Mouse (Mus musculus): Measurements from ENCODE around the gene Pknox2. TPM values are rescaled to one million over a fixed set of nuclear protein-coding genes. Genes with fewer than 3 reads are reported as not detected.

Pknox2 gene
- polyA plus RNA-seq, 1 experiment from 2014 or later = 0.09 TPM

DNA sequence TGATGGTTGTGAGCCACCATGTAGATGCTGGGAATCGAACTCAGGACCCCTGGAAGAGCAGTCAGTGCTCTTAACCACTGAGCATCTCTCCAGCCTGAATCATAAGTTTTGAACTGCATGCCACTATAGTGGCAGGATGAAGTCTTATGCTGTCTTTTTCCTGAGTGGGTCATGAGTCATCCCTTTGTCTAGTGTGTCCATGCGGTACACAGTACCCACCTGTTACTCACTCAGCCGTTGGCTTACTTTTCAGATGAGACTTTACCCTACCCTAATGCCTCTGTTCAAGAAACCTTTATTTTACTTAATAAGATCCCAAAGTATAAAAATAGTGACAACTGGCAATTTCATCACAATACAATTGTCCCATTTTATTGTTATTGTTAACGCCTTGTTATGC lies 95.5 kb downstream of the Pknox2 start:
- ChIA-PET CTCF (interaction anchor here (1.1 kb wide), 1 partner anchor 12 kb away, joined by 3 read pairs; no protein-coding TSS in a partner anchor), POLR2A (no interaction called here)
- TF ChIP-seq CTCF (IDR thresholded peaks at IDR 0.05) = no peak
- DNase-seq (ENCODE audit: low read depth, low spot score) (no peak), ATAC-seq (no peak)
- peaks cover 7% of the 10 kb centered on the region for H3K27me3 ChIP-seq
- in situ Hi-C loops (cut with MboI; ENCODE audit: low pct_unique_long_range_greater_than_20kb) = no loop called here

DNA sequence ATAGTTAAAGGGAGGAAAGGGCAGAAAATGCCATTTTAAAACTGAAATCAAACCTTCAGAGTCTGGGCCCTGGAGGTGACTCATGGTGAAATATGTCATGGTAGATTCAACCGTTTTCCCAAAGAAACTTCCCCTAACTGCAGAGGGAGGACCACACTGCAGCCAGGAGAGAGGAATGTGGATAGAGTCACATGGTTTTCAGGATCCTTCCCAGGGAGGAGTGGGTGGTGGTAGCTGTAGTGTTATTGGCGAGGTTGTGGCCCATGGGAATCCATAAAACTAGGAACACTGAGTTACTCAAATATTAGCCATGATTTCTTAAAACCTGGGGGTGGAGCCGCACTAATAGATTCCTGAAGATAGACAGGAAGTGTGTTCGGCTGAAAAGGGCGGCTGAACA lies 99.7 kb downstream of the Pknox2 start:
- H3K27me3 ChIP-seq = no peaks in the 10 kb centered on the region
- no peak for DNase-seq (ENCODE audit: low read depth, low spot score)
- ChIA-PET POLR2A (no interaction called here), CTCF (no interaction called here)
- in situ Hi-C loops (cut with MboI; ENCODE audit: low pct_unique_long_range_greater_than_20kb) = no loop called here
- ATAC-seq = no peak
- no peak for TF ChIP-seq CTCF (IDR thresholded peaks at IDR 0.05)

GRCm38 (mm10) chr9:37045875-37046274 lies 101.3 kb downstream of the Pknox2 start:
- POLR2A ChIA-PET = no interaction called here
- DNase-seq (ENCODE audit: low read depth, low spot score) (no peak), ATAC-seq (no peak)
- no peak for TF ChIP-seq CTCF (IDR thresholded peaks at IDR 0.05)
- CTCF ChIA-PET = no interaction called here
- H3K27me3 ChIP-seq = peaks cover 6% of the 10 kb centered on the region
- in situ Hi-C loops (cut with MboI; ENCODE audit: low pct_unique_long_range_greater_than_20kb) = no loop called here

DNA sequence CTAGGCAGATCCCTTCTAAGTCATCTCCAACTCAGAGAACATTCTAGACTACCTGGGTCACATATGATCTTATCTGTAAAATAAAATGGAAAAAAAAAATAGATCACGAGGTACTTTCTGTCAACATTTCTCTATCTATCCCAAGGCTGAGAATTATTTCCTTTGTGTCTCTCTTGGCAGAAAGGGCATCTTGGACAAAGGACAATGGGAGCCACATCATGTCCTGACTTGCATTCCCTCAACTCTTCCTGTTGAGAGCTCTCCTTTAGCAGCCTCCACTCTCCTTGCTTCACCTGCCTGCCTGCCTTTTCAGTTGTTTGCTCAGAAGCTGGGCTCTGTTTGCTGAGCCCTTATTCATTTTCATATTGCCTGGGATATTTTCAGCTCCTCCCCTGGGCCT lies 103.0 kb downstream of the Pknox2 start:
- in situ Hi-C loops (cut with MboI; ENCODE audit: low pct_unique_long_range_greater_than_20kb) = no loop called here
- CTCF ChIA-PET = interaction anchor here (1.2 kb wide), 1 partner anchor 11 kb away, joined by 3 read pairs; no protein-coding TSS in a partner anchor
- DNase-seq (ENCODE audit: low read depth, low spot score) (no peak), ATAC-seq (no peak)
- H3K27me3 ChIP-seq = peaks cover 11% of the 10 kb centered on the region
- TF ChIP-seq CTCF (IDR thresholded peaks at IDR 0.05) = no peak
- POLR2A ChIA-PET = no interaction called here

GRCm38 (mm10) chr9:37038859-37039258 lies 108.3 kb downstream of the Pknox2 start:
- no peak for TF ChIP-seq CTCF (IDR thresholded peaks at IDR 0.05)
- peaks cover 11% of the 10 kb centered on the region for H3K27me3 ChIP-seq
- no peak for ATAC-seq
- ChIA-PET CTCF (no interaction called here), POLR2A (interaction anchor here (0.6 to 0.7 kb wide), 3 partner anchors 322 to 1702 kb away, joined by 3 to 9 read pairs (median 3); no protein-coding TSS in a partner anchor)
- DNase-seq (ENCODE audit: low read depth, low spot score) = no peak
- in situ Hi-C loops (cut with MboI; ENCODE audit: low pct_unique_long_range_greater_than_20kb) = no loop called here

DNA sequence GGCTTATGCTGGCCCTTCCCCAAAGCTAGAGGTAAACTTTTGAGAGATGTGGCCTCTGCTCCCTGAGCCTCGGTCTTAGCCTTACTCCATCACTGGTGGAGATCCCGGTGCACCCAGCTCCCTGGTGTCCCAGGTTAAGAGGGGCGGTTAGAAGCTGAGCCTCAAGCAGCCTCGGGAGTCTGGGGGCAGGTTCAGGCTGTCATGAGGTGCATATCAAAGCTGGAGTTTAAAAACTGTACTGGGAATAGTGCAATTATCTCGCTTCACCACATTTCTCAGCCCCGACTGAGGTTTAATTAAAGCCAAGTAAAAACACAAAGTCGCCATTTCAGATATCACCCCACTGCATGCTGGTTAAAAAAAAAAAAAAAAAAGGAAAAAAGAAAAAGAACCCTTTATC lies 108.8 kb downstream of the Pknox2 start:
- peaks cover 11% of the 10 kb centered on the region for H3K27me3 ChIP-seq
- DNase-seq (ENCODE audit: low read depth, low spot score) (no peak), ATAC-seq (no peak)
- no peak for TF ChIP-seq CTCF (IDR thresholded peaks at IDR 0.05)
- in situ Hi-C loops (cut with MboI; ENCODE audit: low pct_unique_long_range_greater_than_20kb) = no loop called here
- ChIA-PET POLR2A (no interaction called here), CTCF (no interaction called here)

DNA sequence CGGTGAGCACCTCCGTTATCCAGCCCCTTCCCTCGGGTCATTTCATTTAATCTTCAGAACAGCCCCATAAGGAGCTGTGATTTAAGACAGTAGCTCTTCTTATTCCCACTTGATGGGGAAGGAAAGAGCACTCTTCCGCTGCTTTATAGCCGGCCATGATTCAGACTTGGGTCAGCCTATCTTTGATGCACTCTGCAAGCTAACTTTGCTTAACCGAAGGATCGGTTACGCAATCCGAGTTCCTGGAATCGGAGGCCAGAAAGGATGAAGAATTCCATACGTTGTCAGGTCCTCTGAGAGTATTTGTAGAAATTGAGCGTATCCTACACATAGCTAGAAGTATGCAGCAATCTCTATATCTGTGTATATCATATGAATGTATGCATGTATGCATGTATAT lies 109.8 kb downstream of the Pknox2 start:
- ChIA-PET CTCF (no interaction called here), POLR2A (no interaction called here)
- in situ Hi-C loops (cut with MboI; ENCODE audit: low pct_unique_long_range_greater_than_20kb) = no loop called here
- H3K27me3 ChIP-seq = peaks cover 13% of the 10 kb centered on the region
- DNase-seq (ENCODE audit: low read depth, low spot score) = no peak
- no peak for ATAC-seq
- no peak for TF ChIP-seq CTCF (IDR thresholded peaks at IDR 0.05)

GRCm38 (mm10) chr9:37035248-37035647 lies 112.0 kb downstream of the Pknox2 start:
- CTCF ChIA-PET = no interaction called here
- POLR2A ChIA-PET = no interaction called here
- peaks cover 12% of the 10 kb centered on the region for H3K27me3 ChIP-seq
- in situ Hi-C loops (cut with MboI; ENCODE audit: low pct_unique_long_range_greater_than_20kb) = no loop called here
- TF ChIP-seq CTCF (IDR thresholded peaks at IDR 0.05) = peak; percentile 44
- DNase-seq (ENCODE audit: low read depth, low spot score) = no peak
- no peak for ATAC-seq

GRCm38 (mm10) chr9:37034316-37034715 lies 112.9 kb downstream of the Pknox2 start:
- in situ Hi-C loops (cut with MboI; ENCODE audit: low pct_unique_long_range_greater_than_20kb) = no loop called here
- no peak for ATAC-seq
- H3K27me3 ChIP-seq = peaks cover 12% of the 10 kb centered on the region
- CTCF ChIA-PET = no interaction called here
- no peak for DNase-seq (ENCODE audit: low read depth, low spot score)
- no peak for TF ChIP-seq CTCF (IDR thresholded peaks at IDR 0.05)
- POLR2A ChIA-PET = no interaction called here

GRCm38 (mm10) chr9:37030347-37031213 lies 116.6 kb downstream of the Pknox2 start:
- peaks cover 31% of the 10 kb centered on the region for H3K27me3 ChIP-seq
- no peak for TF ChIP-seq CTCF (IDR thresholded peaks at IDR 0.05)
- DNase-seq (ENCODE audit: low read depth, low spot score) (no peak), ATAC-seq (no peak)
- ChIA-PET CTCF (interaction anchor here (1.1 kb wide), 1 partner anchor 9 kb away, joined by 4 read pairs; no protein-coding TSS in a partner anchor), POLR2A (no interaction called here)
- in situ Hi-C loops (cut with MboI; ENCODE audit: low pct_unique_long_range_greater_than_20kb) = no loop called here

- in situ Hi-C loops (cut with MboI; ENCODE audit: low pct_unique_long_range_greater_than_20kb) = no loop called here
- ATAC-seq (no peak), DNase-seq (ENCODE audit: low read depth, low spot score) (no peak)
- peaks cover 34% of the 10 kb centered on the region for H3K27me3 ChIP-seq
- no peak for TF ChIP-seq CTCF (IDR thresholded peaks at IDR 0.05)
- POLR2A ChIA-PET = no interaction called here
- CTCF ChIA-PET = interaction anchor here (1.1 kb wide), 1 partner anchor 10 kb away, joined by 4 read pairs; no protein-coding TSS in a partner anchor
These were observed 117.3 kb downstream of the Pknox2 start for GRCm38 (mm10) chr9:37029811-37030346.
